Mouse (Mus musculus): ENCODE data around the gene Ccdc30. TPM values are rescaled to one million over a fixed set of nuclear protein-coding genes. Genes with fewer than 3 reads are reported as not detected.

The Ccdc30 gene
- polyA plus RNA-seq, 1 experiment = 8.8 TPM

DNA sequence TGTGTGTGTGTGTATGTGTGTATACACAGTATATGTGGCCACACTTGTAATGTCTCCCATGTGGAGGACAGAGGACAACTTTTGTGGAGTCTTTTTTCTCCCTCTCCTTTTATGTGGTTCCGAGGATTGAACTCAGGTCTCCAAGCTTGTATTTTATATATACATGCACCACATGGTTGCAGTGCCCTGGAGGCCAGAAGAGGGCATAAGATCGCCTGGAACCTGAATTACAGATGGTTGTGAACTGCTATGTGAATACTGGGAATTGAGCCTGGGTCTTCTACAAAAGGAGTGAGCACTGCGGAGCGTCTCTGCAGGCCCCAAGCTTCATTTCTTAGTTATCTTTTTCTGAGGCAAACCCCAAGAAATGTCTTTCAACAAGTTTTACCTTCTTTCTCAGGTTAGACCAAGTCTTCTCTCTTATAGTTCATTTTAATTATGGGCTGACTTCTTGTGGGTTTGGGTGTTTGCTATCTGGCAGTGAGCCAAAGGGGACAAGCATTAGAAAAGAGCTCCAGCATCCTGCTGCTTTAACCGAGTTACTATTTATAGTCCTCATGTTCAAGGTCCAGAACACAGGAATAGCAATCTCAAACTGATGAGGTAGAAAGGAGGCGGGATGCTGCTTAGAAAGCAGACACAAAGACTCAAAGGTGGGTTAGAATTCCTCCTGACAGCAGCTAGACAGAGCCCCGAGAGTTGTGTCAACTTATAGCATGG lies 33.7 kb downstream of the Ccdc30 start:
- peaks cover 4% of the 10 kb centered on the region; the same call in 1 of the 2 replicates for H3K4me1 ChIP-seq (ENCODE audit: control insufficient read depth, insufficient read depth, low read length)
- no peak for DNase-seq
- H3K27me3 ChIP-seq (ENCODE audit: control insufficient read depth, insufficient read depth, low read length) = no peaks in the 10 kb centered on the region
- no peak overlapping the region for H3K27ac ChIP-seq (ENCODE audit: insufficient read depth, low read length)
- WGBS = 35% methylated on average over 7 of the region's 7 CpGs
- no peak for TF ChIP-seq POLR2A (IDR thresholded peaks at IDR 0.05; ENCODE audit: borderline replicate concordance, insufficient read depth, low read length)
- TF ChIP-seq CTCF (IDR thresholded peaks at IDR 0.05; ENCODE audit: borderline replicate concordance, insufficient read depth, low read depth, low read length) = peak; percentile 14; the same call in 1 of the 2 replicates
- no peak overlapping the region for H3K4me3 ChIP-seq (replicated peaks; ENCODE audit: insufficient read depth, low read depth, low read length)

DNA sequence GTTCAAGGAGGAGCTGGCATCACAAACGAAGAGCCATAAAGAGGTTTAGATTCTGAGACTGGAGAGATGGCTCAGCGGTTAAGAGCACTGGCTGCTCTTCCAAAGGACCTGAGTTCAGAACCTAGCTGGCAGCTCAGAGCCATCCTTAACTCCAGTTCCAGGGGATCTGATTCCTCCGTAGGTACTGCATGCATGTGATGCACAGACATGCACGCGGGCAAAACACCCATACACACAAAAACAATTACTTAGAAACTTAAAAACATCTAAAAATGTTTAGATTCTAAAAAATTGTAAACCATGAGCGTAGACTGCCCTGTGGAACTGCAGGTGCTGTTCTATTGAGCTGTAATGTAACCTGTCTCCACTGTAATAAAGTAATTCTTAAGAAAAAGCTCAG lies 45.9 kb downstream of the Ccdc30 start:
- H3K4me1 ChIP-seq (ENCODE audit: control insufficient read depth, insufficient read depth, low read length) = no peaks in the 10 kb centered on the region
- H3K27ac ChIP-seq (ENCODE audit: insufficient read depth, low read length) = no peak overlapping the region
- DNase-seq = no peak
- 93% methylated on average over 6 of the region's 6 CpGs for WGBS
- H3K4me3 ChIP-seq (replicated peaks; ENCODE audit: insufficient read depth, low read depth, low read length) = no peak overlapping the region
- no peaks in the 10 kb centered on the region for H3K27me3 ChIP-seq (ENCODE audit: control insufficient read depth, insufficient read depth, low read length)
- TF ChIP-seq POLR2A (IDR thresholded peaks at IDR 0.05; ENCODE audit: borderline replicate concordance, insufficient read depth, low read length) (no peak), CTCF (IDR thresholded peaks at IDR 0.05; ENCODE audit: borderline replicate concordance, insufficient read depth, low read depth, low read length) (no peak)

DNA sequence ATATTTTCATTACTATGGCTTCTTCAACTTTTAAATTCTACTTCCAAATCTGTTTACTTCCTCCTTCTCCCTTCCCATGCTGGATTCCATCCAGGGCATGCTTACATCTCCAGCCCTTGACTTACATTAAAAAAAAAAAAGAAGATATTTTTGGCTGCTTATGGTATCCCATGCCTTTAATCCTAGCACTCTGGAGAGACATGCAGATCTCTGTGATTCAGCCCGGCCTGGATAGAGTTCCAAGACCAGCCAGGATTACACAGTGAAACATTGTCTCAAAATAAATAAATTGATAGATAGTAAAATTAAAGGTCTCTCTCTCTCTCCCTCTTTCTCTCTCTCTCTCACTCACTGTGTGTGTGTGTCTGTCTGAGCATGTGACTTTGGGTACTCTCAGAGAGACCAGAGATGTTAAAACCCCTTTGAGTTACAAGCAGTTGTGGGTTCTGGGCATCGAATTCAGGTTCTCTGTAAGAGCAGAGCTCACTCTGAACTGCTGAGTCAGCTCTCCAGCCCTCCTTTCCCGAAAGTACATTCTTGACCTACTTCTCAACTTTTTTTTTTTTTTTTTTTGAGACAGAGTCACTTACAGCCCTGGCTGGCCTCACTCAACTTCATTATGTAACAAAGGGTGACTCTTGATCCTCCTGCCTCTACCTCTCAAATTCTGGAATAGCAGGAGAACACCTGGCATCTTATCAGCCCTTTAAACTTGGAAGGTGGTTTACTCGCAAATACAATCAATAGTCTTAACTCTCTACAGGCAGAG lies 48.4 kb downstream of the Ccdc30 start:
- Histone ChIP-seq H3K4me3 (replicated peaks; ENCODE audit: insufficient read depth, low read depth, low read length) (no peak overlapping the region), H3K27me3 (ENCODE audit: control insufficient read depth, insufficient read depth, low read length) (no peaks in the 10 kb centered on the region), H3K27ac (ENCODE audit: insufficient read depth, low read length) (no peak overlapping the region), H3K4me1 (ENCODE audit: control insufficient read depth, insufficient read depth, low read length) (no peaks in the 10 kb centered on the region)
- TF ChIP-seq CTCF (IDR thresholded peaks at IDR 0.05; ENCODE audit: borderline replicate concordance, insufficient read depth, low read depth, low read length) = no peak
- no peak for TF ChIP-seq POLR2A (IDR thresholded peaks at IDR 0.05; ENCODE audit: borderline replicate concordance, insufficient read depth, low read length)
- DNase-seq = no peak
- WGBS = 63% methylated on average over 4 of the region's 4 CpGs

DNA sequence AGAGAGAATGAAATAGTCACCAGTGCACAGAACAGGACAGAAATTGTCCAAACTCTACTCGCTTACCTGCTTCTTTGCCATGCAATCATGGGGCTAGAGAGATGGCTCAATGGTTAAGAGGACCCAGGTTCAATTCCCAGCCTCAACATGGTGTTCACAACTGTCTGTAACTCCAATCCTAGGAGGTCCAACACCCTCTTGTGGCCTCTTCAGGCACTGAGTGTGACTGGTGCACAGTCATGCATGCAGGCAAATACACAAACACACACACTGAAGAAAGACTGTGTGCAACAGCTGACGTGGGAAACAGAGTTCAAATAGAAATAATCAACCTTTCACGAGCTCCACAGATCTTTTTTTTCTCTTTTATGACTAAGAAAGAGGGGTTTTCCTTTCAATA lies 53.1 kb downstream of the Ccdc30 start:
- H3K27me3 ChIP-seq (ENCODE audit: control insufficient read depth, insufficient read depth, low read length) = no peaks in the 10 kb centered on the region
- TF ChIP-seq POLR2A (IDR thresholded peaks at IDR 0.05; ENCODE audit: borderline replicate concordance, insufficient read depth, low read length) = no peak
- TF ChIP-seq CTCF (IDR thresholded peaks at IDR 0.05; ENCODE audit: borderline replicate concordance, insufficient read depth, low read depth, low read length) = no peak
- H3K4me3 ChIP-seq (replicated peaks; ENCODE audit: insufficient read depth, low read depth, low read length) = no peak overlapping the region
- DNase-seq = no peak
- WGBS = 87% methylated on average over 3 of the region's 3 CpGs
- H3K27ac ChIP-seq (ENCODE audit: insufficient read depth, low read length) = no peak overlapping the region
- H3K4me1 ChIP-seq (ENCODE audit: control insufficient read depth, insufficient read depth, low read length) = no peaks in the 10 kb centered on the region

DNA sequence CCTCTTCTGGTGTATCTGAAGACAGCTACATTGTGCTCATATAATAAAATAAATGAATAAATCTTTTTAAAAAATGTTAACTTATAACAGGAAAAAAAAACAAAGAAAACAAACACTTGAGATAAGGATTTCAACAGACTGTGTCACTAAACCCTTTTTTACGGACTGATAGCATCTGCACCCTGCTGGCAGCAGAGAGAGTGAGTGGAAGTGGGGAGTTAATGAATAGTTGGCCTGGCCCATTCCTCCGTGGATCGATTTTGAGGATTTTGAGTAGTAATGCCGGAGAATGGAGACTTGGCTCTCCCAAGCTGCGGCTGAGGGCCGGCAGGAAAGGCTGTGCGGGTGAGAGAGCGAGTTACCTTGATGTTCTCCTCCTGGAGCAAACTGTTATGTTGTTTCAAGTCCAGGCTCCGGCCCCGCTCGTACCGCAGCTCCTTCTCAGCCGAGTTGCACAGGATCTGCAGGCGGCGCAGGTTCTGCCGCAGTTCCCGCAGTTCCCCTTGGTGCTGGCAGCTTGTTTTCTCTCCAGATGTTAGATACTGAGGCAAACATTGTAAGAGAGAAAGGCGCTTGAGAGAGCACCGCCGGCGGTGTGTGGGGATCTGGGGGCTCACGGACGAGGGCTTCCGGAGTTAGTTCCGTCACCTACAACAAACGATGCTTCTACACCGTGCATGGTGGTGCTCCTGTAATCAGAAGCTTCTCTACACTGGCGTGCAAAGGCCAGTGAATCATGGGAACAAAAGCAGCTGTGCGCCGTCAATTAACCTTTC lies 55.9 kb downstream of the Ccdc30 start:
- Histone ChIP-seq H3K4me1 (ENCODE audit: control insufficient read depth, insufficient read depth, low read length) (no peaks in the 10 kb centered on the region), H3K27ac (ENCODE audit: insufficient read depth, low read length) (no peak overlapping the region), H3K27me3 (ENCODE audit: control insufficient read depth, insufficient read depth, low read length) (no peaks in the 10 kb centered on the region), H3K4me3 (replicated peaks; ENCODE audit: insufficient read depth, low read depth, low read length) (peak overlapping the region; percentile 8)
- 27% methylated on average over 30 of the region's 30 CpGs for WGBS
- no peak for TF ChIP-seq CTCF (IDR thresholded peaks at IDR 0.05; ENCODE audit: borderline replicate concordance, insufficient read depth, low read depth, low read length)
- no peak for TF ChIP-seq POLR2A (IDR thresholded peaks at IDR 0.05; ENCODE audit: borderline replicate concordance, insufficient read depth, low read length)
- DNase-seq = peak in 1 of 2 experiments; percentile 12

DNA sequence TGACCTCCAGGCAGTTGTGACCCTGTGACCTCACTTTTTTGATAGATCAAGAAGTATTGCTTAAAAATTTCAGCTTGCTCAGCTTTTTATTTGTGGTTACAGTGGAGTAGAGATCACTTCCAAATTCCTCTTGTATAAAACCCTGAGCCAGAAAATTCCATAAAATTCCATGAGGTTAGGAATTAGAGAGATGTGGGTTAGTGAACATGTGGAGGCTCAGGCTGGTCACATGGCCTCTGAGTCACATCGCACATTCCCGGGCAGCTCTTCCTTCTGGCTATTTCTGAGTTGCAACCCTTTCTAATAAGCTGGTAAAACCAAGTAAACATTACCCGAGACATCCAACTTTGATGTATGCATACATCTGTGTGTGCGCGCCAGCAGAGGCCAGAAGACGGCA lies 69.8 kb downstream of the Ccdc30 start:
- 93% methylated on average over 6 of the region's 6 CpGs for WGBS
- DNase-seq = no peak
- Histone ChIP-seq H3K27ac (ENCODE audit: insufficient read depth, low read length) (no peak overlapping the region), H3K4me1 (ENCODE audit: control insufficient read depth, insufficient read depth, low read length) (no peaks in the 10 kb centered on the region), H3K27me3 (ENCODE audit: control insufficient read depth, insufficient read depth, low read length) (no peaks in the 10 kb centered on the region), H3K4me3 (replicated peaks; ENCODE audit: insufficient read depth, low read depth, low read length) (no peak overlapping the region)
- TF ChIP-seq CTCF (IDR thresholded peaks at IDR 0.05; ENCODE audit: borderline replicate concordance, insufficient read depth, low read depth, low read length) (no peak), POLR2A (IDR thresholded peaks at IDR 0.05; ENCODE audit: borderline replicate concordance, insufficient read depth, low read length) (no peak)

DNA sequence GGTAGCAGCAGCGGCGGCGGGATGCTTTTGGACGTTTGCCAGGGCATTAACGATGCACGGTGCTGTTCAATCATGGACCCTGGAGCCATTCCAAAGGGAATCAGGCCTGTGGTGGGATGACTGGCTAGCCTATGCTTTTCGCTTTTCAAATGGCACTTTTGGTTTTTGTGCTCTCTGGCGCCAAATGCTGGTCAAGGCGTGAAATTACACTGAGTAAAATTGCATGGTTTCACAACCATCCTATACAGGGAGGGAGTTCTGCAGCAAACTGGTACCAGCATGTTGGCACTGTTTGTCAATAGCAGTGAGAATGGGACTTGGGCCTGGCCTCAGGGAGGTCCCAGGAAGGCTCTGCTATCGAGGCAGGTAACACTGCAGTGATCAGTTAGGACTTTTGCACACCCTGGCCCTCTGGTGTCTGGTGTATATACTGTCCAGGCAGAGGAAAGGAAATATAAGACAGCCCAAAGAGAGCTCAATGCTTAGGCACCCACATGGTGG lies 76.4 kb downstream of the Ccdc30 start:
- peak; percentile 37 to 49 for DNase-seq
- Histone ChIP-seq H3K4me1 (ENCODE audit: control insufficient read depth, insufficient read depth, low read length) (no peaks in the 10 kb centered on the region), H3K27ac (ENCODE audit: insufficient read depth, low read length) (no peak overlapping the region), H3K27me3 (ENCODE audit: control insufficient read depth, insufficient read depth, low read length) (no peaks in the 10 kb centered on the region), H3K4me3 (replicated peaks; ENCODE audit: insufficient read depth, low read depth, low read length) (no peak overlapping the region)
- WGBS = 3% methylated on average over 10 of the region's 10 CpGs
- peak; percentile 58 for TF ChIP-seq CTCF (IDR thresholded peaks at IDR 0.05; ENCODE audit: borderline replicate concordance, insufficient read depth, low read depth, low read length)
- TF ChIP-seq POLR2A (IDR thresholded peaks at IDR 0.05; ENCODE audit: borderline replicate concordance, insufficient read depth, low read length) = no peak
